Mouse (Mus musculus): ENCODE results near the gene Rcan3. TPM values are rescaled to one million over a fixed set of nuclear protein-coding genes. Genes with fewer than 3 reads are reported as not detected.

The Rcan3 gene
- polyA plus RNA-seq (2012; rRNA removed) (1.7 and 2.2 TPM in 2 replicates), polyA plus RNA-seq (2014; fragmentation: Nextera tagmentation; extraction: Ambion mirVana) (2.8 and 3.1 TPM in 2 replicates)

- Histone ChIP-seq H3K27ac (peak within 1 kb of the TSS; percentile 89), H3K9ac (replicated peaks) (peak within 1 kb of the TSS; percentile 86), H3K27me3 (ENCODE audit: control insufficient read depth, insufficient read depth, low read length) (no peaks in the 10 kb centered on the region), H3K4me2 (ENCODE audit: low read depth) (peak within 1 kb of the TSS; percentile 90), H3K4me3 (ENCODE audit: insufficient read depth in 1 of 2, low read depth in 2 of 2, low read length in 2 of 2) (peak within 1 kb of the TSS; percentile 57 to 81), H3K36me3 (replicated peaks; ENCODE audit: control insufficient read depth, insufficient read depth, low read depth) (no peaks in the 10 kb centered on the region), H3K9me3 (ENCODE audit: control insufficient read depth, low read length) (no peaks in the 10 kb centered on the region), H3K4me1 (replicated peaks; ENCODE audit: control insufficient read depth in 2 of 2, insufficient read depth in 2 of 2, low read length in 1 of 2) (peaks cover 9 to 24% of the 10 kb centered on the region in 2 experiments)
- no peak for TF ChIP-seq EP300 (IDR thresholded peaks at IDR 0.05; ENCODE audit: low read depth)
- TF ChIP-seq CTCF (IDR thresholded peaks at IDR 0.05; ENCODE audit: low read depth), result 0 out of 2 replicates have a peak, but pooled peaks have one; percentile 21
- WGBS (ENCODE audit: insufficient replicate concordance), result under 1% methylated on average over 72 of the region's 79 CpGs
- peak; percentile 91 for ATAC-seq (ENCODE audit: insufficient read depth)
- peak; percentile 69 to 86 (median 77) for DNase-seq (ENCODE audit: low read depth in 3 of 3, low spot score in 3 of 3)
Measured at GRCm38 (mm10) chr4:135433443-135434394, at the start of gene Rcan3. Gene Rcan3 (minus strand): TSS chr4:135433853.

- H3K27me3 ChIP-seq (ENCODE audit: control insufficient read depth, insufficient read depth, low read length), result no peaks in the 10 kb centered on the region
- H3K4me1 ChIP-seq (replicated peaks; ENCODE audit: control insufficient read depth in 2 of 2, insufficient read depth in 2 of 2, low read length in 1 of 2), result peaks cover 3 to 4% of the 10 kb centered on the region in 2 experiments; a peak in 3 of 4 replicates
- ATAC-seq (ENCODE audit: insufficient read depth), result peak; percentile 50; the same call in 1 of the 2 replicates
- TF ChIP-seq EP300 (IDR thresholded peaks at IDR 0.05; ENCODE audit: low read depth), result no peak
- peak; percentile 77 for TF ChIP-seq CTCF (IDR thresholded peaks at IDR 0.05; ENCODE audit: low read depth)
- H3K36me3 ChIP-seq (replicated peaks; ENCODE audit: control insufficient read depth, insufficient read depth, low read depth), result no peaks in the 10 kb centered on the region
- peak in 1 of 3 experiments; percentile 23 for DNase-seq (ENCODE audit: low read depth in 3 of 3, low spot score in 3 of 3)
- WGBS (ENCODE audit: insufficient replicate concordance), result 53% methylated on average over 9 of the region's 9 CpGs
- peak overlapping the region; percentile 18; the same call in 1 of the 2 replicates for H3K9ac ChIP-seq (replicated peaks)
- no peak overlapping the region for H3K4me3 ChIP-seq (ENCODE audit: insufficient read depth in 1 of 2, low read depth in 2 of 2, low read length in 2 of 2)
- H3K9me3 ChIP-seq (ENCODE audit: control insufficient read depth, low read length), result no peaks in the 10 kb centered on the region
- H3K27ac ChIP-seq, result no peak overlapping the region
- no peak overlapping the region for H3K4me2 ChIP-seq (ENCODE audit: low read depth)
Measured at GRCm38 (mm10) chr4:135480370-135480769, 46.7 kb upstream of the Rcan3 start.

GRCm38 (mm10) chr4:135477851-135478250 is 44.2 kb upstream of the Rcan3 start:
- Histone ChIP-seq H3K9ac (replicated peaks) (no peak overlapping the region), H3K27me3 (ENCODE audit: control insufficient read depth, insufficient read depth, low read length) (no peaks in the 10 kb centered on the region), H3K9me3 (ENCODE audit: control insufficient read depth, low read length) (no peaks in the 10 kb centered on the region), H3K4me2 (ENCODE audit: low read depth) (no peak overlapping the region), H3K27ac (no peak overlapping the region), H3K36me3 (replicated peaks; ENCODE audit: control insufficient read depth, insufficient read depth, low read depth) (no peaks in the 10 kb centered on the region), H3K4me3 (ENCODE audit: insufficient read depth in 1 of 2, low read depth in 2 of 2, low read length in 2 of 2) (no peak overlapping the region), H3K4me1 (replicated peaks; ENCODE audit: control insufficient read depth in 2 of 2, insufficient read depth in 2 of 2, low read length in 1 of 2) (peaks cover 3 to 4% of the 10 kb centered on the region in 2 experiments; a peak in 3 of 4 replicates)
- DNase-seq (ENCODE audit: low read depth in 3 of 3, low spot score in 3 of 3), result no peak
- ATAC-seq (ENCODE audit: insufficient read depth), result no peak
- WGBS (ENCODE audit: insufficient replicate concordance), result 73% methylated on average over 10 of the region's 10 CpGs
- TF ChIP-seq EP300 (IDR thresholded peaks at IDR 0.05; ENCODE audit: low read depth) (no peak), CTCF (IDR thresholded peaks at IDR 0.05; ENCODE audit: low read depth) (no peak)

- no peak overlapping the region for H3K9ac ChIP-seq (replicated peaks)
- DNase-seq (ENCODE audit: low read depth in 3 of 3, low spot score in 3 of 3), result no peak
- no peaks in the 10 kb centered on the region for H3K27me3 ChIP-seq (ENCODE audit: control insufficient read depth, insufficient read depth, low read length)
- WGBS (ENCODE audit: insufficient replicate concordance), result 84% methylated on average over 11 of the region's 11 CpGs
- no peak for ATAC-seq (ENCODE audit: insufficient read depth)
- H3K4me2 ChIP-seq (ENCODE audit: low read depth), result no peak overlapping the region
- H3K27ac ChIP-seq, result no peak overlapping the region
- H3K4me3 ChIP-seq (ENCODE audit: insufficient read depth in 1 of 2, low read depth in 2 of 2, low read length in 2 of 2), result no peak overlapping the region
- TF ChIP-seq EP300 (IDR thresholded peaks at IDR 0.05; ENCODE audit: low read depth), result no peak
- TF ChIP-seq CTCF (IDR thresholded peaks at IDR 0.05; ENCODE audit: low read depth), result no peak
- H3K9me3 ChIP-seq (ENCODE audit: control insufficient read depth, low read length), result no peaks in the 10 kb centered on the region
- H3K4me1 ChIP-seq (replicated peaks; ENCODE audit: control insufficient read depth in 2 of 2, insufficient read depth in 2 of 2, low read length in 1 of 2), result no peaks in the 10 kb centered on the region
- no peaks in the 10 kb centered on the region for H3K36me3 ChIP-seq (replicated peaks; ENCODE audit: control insufficient read depth, insufficient read depth, low read depth)
Measured at GRCm38 (mm10) chr4:135463406-135463805, 29.8 kb upstream of the Rcan3 start.

- ATAC-seq (ENCODE audit: insufficient read depth) (no peak), DNase-seq (ENCODE audit: low read depth in 3 of 3, low spot score in 3 of 3) (no peak)
- H3K36me3 ChIP-seq (replicated peaks; ENCODE audit: control insufficient read depth, insufficient read depth, low read depth), result no peaks in the 10 kb centered on the region
- no peak overlapping the region for H3K4me2 ChIP-seq (ENCODE audit: low read depth)
- H3K9me3 ChIP-seq (ENCODE audit: control insufficient read depth, low read length), result no peaks in the 10 kb centered on the region
- no peaks in the 10 kb centered on the region for H3K4me1 ChIP-seq (replicated peaks; ENCODE audit: control insufficient read depth in 2 of 2, insufficient read depth in 2 of 2, low read length in 1 of 2)
- WGBS (ENCODE audit: insufficient replicate concordance), result 76% methylated on average over 12 of the region's 12 CpGs
- no peak overlapping the region for H3K27ac ChIP-seq
- no peak overlapping the region for H3K4me3 ChIP-seq (ENCODE audit: insufficient read depth in 1 of 2, low read depth in 2 of 2, low read length in 2 of 2)
- no peak for TF ChIP-seq EP300 (IDR thresholded peaks at IDR 0.05; ENCODE audit: low read depth)
- no peak overlapping the region for H3K9ac ChIP-seq (replicated peaks)
- no peaks in the 10 kb centered on the region for H3K27me3 ChIP-seq (ENCODE audit: control insufficient read depth, insufficient read depth, low read length)
Measured at GRCm38 (mm10) chr4:135453572-135453971, 19.9 kb upstream of the Rcan3 start.
